Mouse (Mus musculus): Measurements from ENCODE around the gene Nfkb1.

DNA sequence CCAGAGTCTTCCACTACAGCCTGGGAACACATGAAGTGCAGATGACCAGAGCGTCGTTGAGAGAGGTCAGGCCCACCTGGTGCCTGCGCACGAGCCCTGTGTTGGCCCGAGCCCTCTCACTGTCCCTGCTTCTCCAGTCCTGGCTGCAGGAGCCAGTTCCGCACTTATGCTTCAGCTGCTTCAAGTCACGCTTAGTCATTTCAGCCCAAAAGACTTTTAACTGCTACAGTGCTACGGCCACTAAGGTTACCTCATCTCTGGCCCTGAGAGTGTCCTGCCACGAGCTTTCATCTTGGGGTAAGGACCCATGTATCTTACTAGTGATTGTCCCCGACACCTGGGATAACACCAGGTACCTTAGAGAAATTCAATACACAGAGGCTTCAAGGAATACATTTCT lies 36.0 kb upstream of the Nfkb1 start:
- TF ChIP-seq CTCF (IDR thresholded peaks at IDR 0.05; ENCODE audit: low read depth, low read length): no peak
- TF ChIP-seq POLR2A (IDR thresholded peaks at IDR 0.05; ENCODE audit: borderline replicate concordance, low read depth, low read length): no peak
